Mouse (Mus musculus) liver, adult 2 months (tissue): ENCODE measurements around the gene Tmbim4.

Experiments used
- CTCF ChIP-seq: fragments of 200-500 bp; IDR thresholded peaks from 2 replicates; pipeline ENCODE4 v1.5.1; 2011; ENCODE audit warnings: low read depth, low read length, control low read depth
- POLR2A ChIP-seq: fragments of 200-500 bp; IDR thresholded peaks from 2 replicates; pipeline ENCODE4 v1.6.1; 2011; ENCODE audit warnings: low read length, control low read depth; ENCODE audit not compliant: insufficient read depth; ENCODE audit errors: extremely low read depth

GRCm38 (mm10) chr10:120153911-120154310 is 47.5 kb upstream of the Tmbim4 start:
- TF ChIP-seq POLR2A, result no peak
- no peak for TF ChIP-seq CTCF
